ENCODE assay signal across 25 mouse cellular contexts in genomic region chr10:26768943-26769342, GRCm38 (mm10).
"Had no signal": no experiment of that assay in that cellular context is flagged by ENCODE, and none has a peak within 500 bp of the region (broad histone marks: within the 10 kb centered on the region; RNA-seq: fewer than 3 reads in every experiment).

No protein-coding gene starts in this region.

- H3K4me2 ChIP-seq: embryonic facial prominence, embryonic 12.5 days; embryonic facial prominence, embryonic 13.5 days; embryonic facial prominence, embryonic 15.5 days; forebrain, embryonic 12.5 days; forebrain, embryonic 13.5 days; forebrain, embryonic 15.5 days had no signal

- H3K36me3 ChIP-seq: embryonic facial prominence, embryonic 10.5 days; embryonic facial prominence, embryonic 12.5 days; embryonic facial prominence, embryonic 13.5 days; embryonic facial prominence, embryonic 15.5 days; forebrain, embryonic 10.5 days; forebrain, embryonic 12.5 days; forebrain, embryonic 15.5 days; heart, embryonic 10.5 days had no signal

- DNase-seq: cerebellum, postnatal 10 days; cerebellum, postnatal 14 days; cerebellum, postnatal 25 days; cerebellum, postnatal 36 days; embryo, embryonic 11 days; forebrain, postnatal 0 days; gastrocnemius, adult 2 months; gastrocnemius, postnatal 10 days; gastrocnemius, postnatal 14 days; gastrocnemius, postnatal 25 days; gastrocnemius, postnatal 36 days; heart, adult 18-20 months; heart, adult 2 months had no signal

- H3K9ac ChIP-seq: embryonic facial prominence, embryonic 12.5 days; embryonic facial prominence, embryonic 13.5 days; embryonic facial prominence, embryonic 15.5 days; forebrain, embryonic 12.5 days; forebrain, embryonic 13.5 days; forebrain, embryonic 15.5 days; forebrain, postnatal 0 days had no signal

- H3K27ac ChIP-seq: embryonic facial prominence, embryonic 10.5 days; embryonic facial prominence, embryonic 12.5 days; embryonic facial prominence, embryonic 13.5 days; embryonic facial prominence, embryonic 15.5 days; forebrain, embryonic 10.5 days; forebrain, embryonic 12.5 days; forebrain, embryonic 13.5 days; forebrain, embryonic 15.5 days; gastrocnemius, adult 2 months; heart, embryonic 10.5 days had no signal

- H3K9me3 ChIP-seq: embryonic facial prominence, embryonic 10.5 days; embryonic facial prominence, embryonic 12.5 days; embryonic facial prominence, embryonic 13.5 days; embryonic facial prominence, embryonic 15.5 days; forebrain, embryonic 10.5 days; forebrain, embryonic 12.5 days; forebrain, embryonic 13.5 days; forebrain, embryonic 15.5 days; heart, embryonic 10.5 days had no signal

- H3K27me3 ChIP-seq: embryonic facial prominence, embryonic 12.5 days; embryonic facial prominence, embryonic 13.5 days; embryonic facial prominence, embryonic 15.5 days; forebrain, embryonic 13.5 days; forebrain, embryonic 15.5 days had no signal

- ATAC-seq: forebrain, embryonic 13.5 days; forebrain, embryonic 14.5 days; forebrain, embryonic 15.5 days; forebrain, embryonic 16.5 days; forebrain, postnatal 0 days had no signal

- H3K4me3 ChIP-seq: embryonic facial prominence, embryonic 10.5 days; embryonic facial prominence, embryonic 12.5 days; embryonic facial prominence, embryonic 13.5 days; embryonic facial prominence, embryonic 15.5 days; erythroblast, embryonic 14.5 days; forebrain, embryonic 10.5 days; forebrain, embryonic 12.5 days; forebrain, embryonic 13.5 days; forebrain, embryonic 15.5 days; gastrocnemius, adult 2 months; heart, adult 2 months; heart, embryonic 10.5 days had no signal
